In the genomic region with DNA sequence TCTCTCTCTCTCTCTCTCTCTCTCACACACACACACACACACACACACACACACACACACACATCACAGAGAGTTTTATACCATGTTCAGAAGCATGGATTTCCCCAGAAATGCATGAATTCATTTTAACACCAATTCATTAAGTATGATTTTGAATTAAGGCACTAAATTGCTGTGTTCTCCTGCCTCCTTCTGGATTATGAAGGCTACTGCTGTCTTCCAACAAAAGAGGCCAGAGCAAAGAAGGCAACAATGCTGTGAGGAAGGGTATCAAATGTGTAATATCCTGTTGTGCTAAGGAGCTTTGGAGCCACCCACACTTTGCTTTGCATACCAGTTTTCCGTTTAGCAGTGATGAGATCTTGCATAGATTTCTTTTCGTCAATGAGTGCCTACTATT, we compare ENCODE assay signal across 20 mouse cellular contexts.
A peak's percentile ranks its signal among the peaks of the same experiment; 100 is the strongest.
DNase-seq lines count a peak whose midpoint lies in the region; ATAC-seq and TF ChIP-seq lines count a peak whose summit lies in the region.
"Had no signal": no experiment of that assay in that cellular context is flagged by ENCODE, and none has a peak within 500 bp of the region (broad histone marks: within the 10 kb centered on the region; RNA-seq: fewer than 3 reads in every experiment).

No protein-coding gene starts in this region.

- no peaks in the 10 kb centered on the region for H3K79me2 ChIP-seq in CH12.LX (replicated peaks; ENCODE audit: control insufficient read depth, extremely low read depth, insufficient read depth, poor library complexity, severe bottlenecking)

- intact Hi-C loops in heart, postnatal 36 days (cut with DNase I): loop anchor here (2.0 to 10.0 kb wide), 2 partner anchors 171 to 247 kb away; no protein-coding TSS in a partner anchor

- H3K36me3 ChIP-seq in heart, postnatal 0 days (replicated peaks; ENCODE audit: control insufficient read depth, insufficient read depth, low read length): no peaks in the 10 kb centered on the region
- H3K36me3 ChIP-seq in liver, postnatal 0 days (replicated peaks; ENCODE audit: insufficient read depth, low read length): no peaks in the 10 kb centered on the region
- H3K36me3 ChIP-seq in liver, embryonic 11.5 days (ENCODE audit: control insufficient read depth, insufficient read depth, low read length): no peaks in the 10 kb centered on the region
- peaks cover 0 to 2% of the 10 kb centered on the region in 2 experiments for H3K36me3 ChIP-seq in CH12.LX (replicated peaks in 1 of 2; ENCODE audit: control insufficient read depth in 1 of 2, insufficient read depth in 1 of 2, low read length in 1 of 2)
- H3K36me3 ChIP-seq: hindbrain, embryonic 13.5 days; liver, embryonic 12.5 days had no signal

- no peaks in the 10 kb centered on the region for H3K9me3 ChIP-seq in heart, postnatal 0 days (replicated peaks; ENCODE audit: control insufficient read depth, low read length)
- no peaks in the 10 kb centered on the region for H3K9me3 ChIP-seq in liver, postnatal 0 days (ENCODE audit: low read length)
- H3K9me3 ChIP-seq in liver, embryonic 11.5 days (ENCODE audit: control insufficient read depth, low read length): no peaks in the 10 kb centered on the region
- H3K9me3 ChIP-seq in CH12.LX (replicated peaks; ENCODE audit: low read length): no peaks in the 10 kb centered on the region
- H3K9me3 ChIP-seq: hindbrain, embryonic 13.5 days; liver, embryonic 12.5 days had no signal

- peak; percentile 36; the same call in 1 of the 2 replicates for TF ChIP-seq CTCF in heart, postnatal 0 days (IDR thresholded peaks at IDR 0.05; ENCODE audit: low read depth)
- peak; percentile 45 for TF ChIP-seq CTCF in liver, postnatal 0 days (IDR thresholded peaks at IDR 0.05; ENCODE audit: low read depth)
- TF ChIP-seq CTCF in CH12.LX (conservative IDR thresholded peaks at IDR 0.05 in 1 of 2, IDR thresholded peaks at IDR 0.05 in 1 of 2; ENCODE audit: low read depth in 2 of 2, low read length in 2 of 2): peak; percentile 33 to 74

- DNase-seq in heart, postnatal 0 days (ENCODE audit: low spot score): no peak
- DNase-seq in heart, postnatal 36 days: no peak
- DNase-seq in liver, postnatal 0 days: no peak
- DNase-seq in liver, embryonic 11.5 days (ENCODE audit: low spot score): no peak
- DNase-seq in CH12.LX (ENCODE audit: extremely low read depth): peak; percentile 31
- DNase-seq in adipocyte (ENCODE audit: low spot score): peak; percentile 39
- no peak for DNase-seq in adrenal gland, adult 18-20 months (ENCODE audit: low spot score in 2 of 2)
- no peak for DNase-seq in ovary, postnatal 10 days (ENCODE audit: low spot score)
- DNase-seq: adrenal gland, adult 2 months; cerebellum, postnatal 25 days; heart, adult 18-20 months; kidney, adult 11 months; kidney, postnatal 14 days; layer of hippocampus, adult 9-11 months; lung, postnatal 14 days; right cerebral cortex, postnatal 4 days; thymus, postnatal 4 days had no signal

- no peak overlapping the region for H3K4me2 ChIP-seq in heart, postnatal 0 days (ENCODE audit: low read depth, low read length)
- no peak overlapping the region for H3K4me2 ChIP-seq in liver, postnatal 0 days (ENCODE audit: low read depth, low read length)
- H3K4me2 ChIP-seq in liver, embryonic 11.5 days: no peak overlapping the region
- H3K4me2 ChIP-seq in CH12.LX (ENCODE audit: insufficient read depth, low read depth, poor library complexity, severe bottlenecking): no peak overlapping the region
- H3K4me2 ChIP-seq: hindbrain, embryonic 13.5 days; liver, embryonic 12.5 days had no signal

- dilution Hi-C loops in CH12.LX (cut with MboI; ENCODE audit: extremely low pct_ligation_motif_present, extremely low pct_unique_long_range_greater_than_20kb, low sequenced_read_pairs): no loop called here

- no peak for TF ChIP-seq POLR2A in CH12.LX (IDR thresholded peaks at IDR 0.05; ENCODE audit: low read depth, low read length)

- H3K9ac ChIP-seq in heart, postnatal 0 days (replicated peaks; ENCODE audit: low read depth, low read length): no peak overlapping the region
- H3K9ac ChIP-seq in liver, postnatal 0 days (replicated peaks): no peak overlapping the region
- no peak overlapping the region for H3K9ac ChIP-seq in liver, embryonic 11.5 days (ENCODE audit: low read depth, low read length)
- no peak overlapping the region for H3K9ac ChIP-seq in CH12.LX (ENCODE audit: insufficient read depth, low read depth)
- H3K9ac ChIP-seq: hindbrain, embryonic 13.5 days; liver, embryonic 12.5 days had no signal

- no peaks in the 10 kb centered on the region for H3K27me3 ChIP-seq in heart, postnatal 0 days (ENCODE audit: control insufficient read depth, insufficient read depth, low read length)
- no peaks in the 10 kb centered on the region for H3K27me3 ChIP-seq in liver, postnatal 0 days (ENCODE audit: insufficient read depth, low read length)
- H3K27me3 ChIP-seq in liver, embryonic 11.5 days (replicated peaks; ENCODE audit: control insufficient read depth, insufficient read depth, low read length): no peaks in the 10 kb centered on the region
- no peaks in the 10 kb centered on the region for H3K27me3 ChIP-seq in CH12.LX (replicated peaks)
- H3K27me3 ChIP-seq: hindbrain, embryonic 13.5 days; liver, embryonic 12.5 days had no signal

- peak; percentile 80 for TF ChIP-seq RAD21 in CH12.LX (IDR thresholded peaks at IDR 0.05; ENCODE audit: low read depth, low read length)

- in situ Hi-C loops in CH12.LX (cut with MboI; ENCODE audit: low pct_ligation_motif_present, low pct_unique_long_range_greater_than_20kb, low sequenced_read_pairs): loop anchor here (10.0 to 25.0 kb wide), 2 partner anchors 81 to 378 kb away; partner anchors contain the start of genes 2210408I21Rik and Slf1

- TF ChIP-seq EP300 in heart, postnatal 0 days (IDR thresholded peaks at IDR 0.05; ENCODE audit: low read depth): no peak
- no peak for TF ChIP-seq EP300 in liver, postnatal 0 days (IDR thresholded peaks at IDR 0.05; ENCODE audit: low read depth)
- TF ChIP-seq EP300 in CH12.LX (IDR thresholded peaks at IDR 0.05; ENCODE audit: low read length): no peak

- no peak overlapping the region for H3K27ac ChIP-seq in heart, postnatal 0 days (ENCODE audit: low read depth)
- no peak overlapping the region for H3K27ac ChIP-seq in liver, postnatal 0 days (ENCODE audit: low read depth)
- H3K27ac ChIP-seq in liver, embryonic 11.5 days (ENCODE audit: low read depth, low read length): no peak overlapping the region
- no peak overlapping the region for H3K27ac ChIP-seq in CH12.LX (ENCODE audit: insufficient read depth, low read depth)
- H3K27ac ChIP-seq: hindbrain, embryonic 13.5 days; liver, embryonic 12.5 days had no signal

- WGBS in heart, postnatal 0 days: 60% methylated on average over 2 of the region's 2 CpGs
- 58% methylated on average over 2 of the region's 2 CpGs for WGBS in liver, postnatal 0 days (ENCODE audit: insufficient replicate concordance)
- WGBS in liver, embryonic 11.5 days: 64% methylated on average over 2 of the region's 2 CpGs

- H3K4me3 ChIP-seq in heart, postnatal 0 days (ENCODE audit: low read depth, low read length): no peak overlapping the region
- no peak overlapping the region for H3K4me3 ChIP-seq in liver, postnatal 0 days (ENCODE audit: low read depth, low read length)
- no peak overlapping the region for H3K4me3 ChIP-seq in liver, embryonic 11.5 days (ENCODE audit: low read depth, low read length)
- no peak overlapping the region for H3K4me3 ChIP-seq in CH12.LX (replicated peaks in 1 of 3; ENCODE audit: low read depth in 2 of 3, low read length in 2 of 3, poor library complexity in 1 of 3)
- H3K4me3 ChIP-seq: hindbrain, embryonic 13.5 days; liver, embryonic 12.5 days had no signal

- no peak for ATAC-seq in heart, postnatal 0 days (ENCODE audit: insufficient read depth, low read depth)
- no peak for ATAC-seq in liver, postnatal 0 days
- no peak for ATAC-seq in liver, embryonic 11.5 days (replicated peaks; ENCODE audit: low FRiP score)
- ATAC-seq: forebrain, embryonic 16.5 days; liver, embryonic 12.5 days had no signal

- H3K4me1 ChIP-seq in heart, postnatal 0 days (ENCODE audit: control insufficient read depth, insufficient read depth): no peaks in the 10 kb centered on the region
- no peaks in the 10 kb centered on the region for H3K4me1 ChIP-seq in liver, postnatal 0 days (ENCODE audit: insufficient read depth)
- H3K4me1 ChIP-seq in liver, embryonic 11.5 days (replicated peaks; ENCODE audit: control insufficient read depth, insufficient read depth, low read length): no peaks in the 10 kb centered on the region
- H3K4me1 ChIP-seq in CH12.LX (ENCODE audit: control insufficient read depth in 1 of 2, insufficient read depth in 2 of 2): peaks cover 0 to 14% of the 10 kb centered on the region in 2 experiments; a peak in 2 of 4 replicates
- H3K4me1 ChIP-seq: hindbrain, embryonic 13.5 days; liver, embryonic 12.5 days had no signal

TF ChIP-seq in CH12.LX, 34 proteins besides CTCF, POLR2A, EP300 and RAD21:
- TF ChIP-seq SMC3 (IDR thresholded peaks at IDR 0.05; ENCODE audit: low read depth, low read length): peak; percentile 85
- TF ChIP-seq POLR2AphosphoS2 (IDR thresholded peaks at IDR 0.05; ENCODE audit: low read depth, low read length): no peak
- TF ChIP-seq ZC3H11A (IDR thresholded peaks at IDR 0.05; ENCODE audit: low read depth, low read length): peak; percentile 24; the same call in 1 of the 2 replicates

Comparison
In these comparisons a context has a peak if more than half of its experiments do, and no peak if none do; other contexts are left out.
1. DNase-seq: peak in CH12.LX (single experiment) and adipocyte (single experiment); none in heart, postnatal 0 days (single experiment), heart, postnatal 36 days (0 of 2), liver, postnatal 0 days (single experiment), liver, embryonic 11.5 days (single experiment), adrenal gland, adult 18-20 months (0 of 2) and ovary, postnatal 10 days (single experiment).
2. Peak in every context shown above with its lines, with median percentiles within 50 percentile points of each other: CTCF ChIP-seq.